Mouse (Mus musculus) liver, embryonic 14.5 days (tissue): ENCODE measurements at regions not wholly inside any gene's neighbourhood (a gene's known extent, or its start where the extent isn't known, plus 50 kb on each side); places are given as distances from the start of the nearest gene placed in this dataset.

ENCODE experiments used
- ATAC-seq: fragments of 200-750 bp; cut with Nextera tagmentation; 2 replicates; pipeline ENCODE4 v1.8.0; 2017; ENCODE audit warnings: moderate number of reproducible peaks, mild to moderate bottlenecking, moderate library complexity; ENCODE audit not compliant: insufficient read depth
- DNase-seq, 3 experiments: peaks; one replicate each; pipeline ENCODE4 v3.0.0-alpha.2; 2012 to 2013; ENCODE audit warnings: low read depth in 3 of 3, low spot score in 3 of 3
- H3K27ac ChIP-seq: fragments of 300-500 bp; sonication (generic); 2 replicates; pipeline ENCODE4 v1.5.1; 2014; ENCODE audit warnings: moderate library complexity, mild to moderate bottlenecking, control low read depth, inconsistent platforms
- H3K27me3 ChIP-seq: fragments of 300-500 bp; sonication (generic); 2 replicates; pipeline ENCODE4 v1.6.1; 2014; ENCODE audit warnings: mild to moderate bottlenecking, low read length, moderate library complexity; ENCODE audit not compliant: control insufficient read depth, insufficient read depth
- H3K36me3 ChIP-seq: fragments of 300-500 bp; sonication (generic); replicated peaks from 2 replicates; pipeline ENCODE4 v1.6.1; 2014; ENCODE audit warnings: low read depth; ENCODE audit not compliant: control insufficient read depth, insufficient read depth
- H3K4me1 ChIP-seq, 2 experiments: fragments of 200-500 bp in 1 of 2; fragments of 300-500 bp in 1 of 2; sonication (generic) in 1 of 2; replicated peaks; 2 replicates each; pipeline ENCODE4 v1.6.1; 2012 to 2014; ENCODE audit warnings: antibody characterized with exemption in 1 of 2, inconsistent platforms in 1 of 2, low read length in 1 of 2; ENCODE audit not compliant: control insufficient read depth in 2 of 2, insufficient read depth in 2 of 2
- H3K4me2 ChIP-seq: fragments of 300-500 bp; sonication (generic); 2 replicates; pipeline ENCODE4 v1.6.1; 2014; ENCODE audit warnings: low read depth, mild to moderate bottlenecking, control low read depth, moderate library complexity
- H3K4me3 ChIP-seq, 2 experiments: fragments of 200-500 bp in 1 of 2; fragments of 300-500 bp in 1 of 2; sonication (generic) in 1 of 2; 2 replicates each; pipeline ENCODE4 v1.5.1; 2012 to 2014; ENCODE audit warnings: low read depth in 2 of 2, low read length in 2 of 2, mild to moderate bottlenecking in 2 of 2, control low read depth in 1 of 2, inconsistent platforms in 1 of 2, moderate library complexity in 1 of 2; ENCODE audit not compliant: insufficient read depth in 1 of 2
- H3K9ac ChIP-seq: fragments of 300-500 bp; sonication (generic); replicated peaks from 2 replicates; pipeline ENCODE4 v1.6.1; 2014; ENCODE audit warnings: mild to moderate bottlenecking, control low read depth, moderate library complexity
- H3K9me3 ChIP-seq: fragments of 300-500 bp; sonication (generic); 2 replicates; pipeline ENCODE4 v1.6.1; 2016; ENCODE audit warnings: low read length, mixed read lengths; ENCODE audit not compliant: control insufficient read depth
- CTCF ChIP-seq: IDR thresholded peaks from 2 replicates; pipeline ENCODE4 v1.5.1; 2016; ENCODE audit warnings: antibody characterized with exemption, low read depth, control low read depth
- EP300 ChIP-seq: IDR thresholded peaks from 2 replicates; pipeline ENCODE4 v1.6.1; 2016; ENCODE audit warnings: antibody characterized with exemption, low read depth
- WGBS: fragments of 180-500 bp; shearing (Covaris S2); extraction: QIAGEN DNeasy Blood & Tissue Kit; methylation state at CpG from one replicate; pipeline ENCODE4 v1.1.7; 2014; ENCODE audit not compliant: insufficient replicate concordance; 5-methylcytosine and 5-hydroxymethylcytosine counted together

DNA sequence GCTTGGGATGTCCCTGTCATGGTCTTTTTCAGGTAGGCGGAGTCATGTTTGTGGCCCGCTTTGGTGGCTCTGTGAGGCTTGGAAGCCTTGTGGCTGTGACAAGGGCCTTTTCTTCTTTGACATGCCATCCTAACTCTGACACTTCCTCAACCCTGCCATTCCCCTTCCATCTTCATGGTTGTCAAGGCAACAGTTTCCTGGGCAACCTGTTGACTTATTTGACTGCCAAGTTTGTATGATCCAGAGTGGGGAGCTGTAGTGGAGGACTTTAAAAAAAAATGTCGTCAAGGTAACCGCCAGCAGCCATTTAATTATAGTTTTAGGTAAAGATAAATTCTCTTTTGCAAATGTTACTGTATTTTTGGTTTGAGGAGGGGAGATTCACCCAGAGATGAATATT is 56.8 kb upstream of the Kcng1 start:
- 60% methylated on average over 4 of the region's 4 CpGs for WGBS
- Histone ChIP-seq H3K9ac (no peak overlapping the region), H3K4me3 (no peak overlapping the region), H3K9me3 (no peaks in the 10 kb centered on the region), H3K4me1 (no peaks in the 10 kb centered on the region), H3K27ac (no peak overlapping the region), H3K27me3 (no peaks in the 10 kb centered on the region), H3K36me3 (no peaks in the 10 kb centered on the region), H3K4me2 (no peak overlapping the region)
- TF ChIP-seq CTCF (no peak), EP300 (no peak)
- no peak for ATAC-seq
- no peak for DNase-seq

GRCm38 (mm10) chr2:168337611-168338010 is 56.1 kb upstream of the Kcng1 start:
- Histone ChIP-seq H3K4me1 (no peaks in the 10 kb centered on the region), H3K4me3 (no peak overlapping the region), H3K27me3 (no peaks in the 10 kb centered on the region), H3K4me2 (no peak overlapping the region), H3K36me3 (no peaks in the 10 kb centered on the region), H3K9me3 (no peaks in the 10 kb centered on the region), H3K9ac (no peak overlapping the region), H3K27ac (no peak overlapping the region)
- DNase-seq: no peak
- 50% methylated on average over 3 of the region's 3 CpGs for WGBS
- TF ChIP-seq EP300: no peak
- TF ChIP-seq CTCF: no peak
- no peak for ATAC-seq

DNA sequence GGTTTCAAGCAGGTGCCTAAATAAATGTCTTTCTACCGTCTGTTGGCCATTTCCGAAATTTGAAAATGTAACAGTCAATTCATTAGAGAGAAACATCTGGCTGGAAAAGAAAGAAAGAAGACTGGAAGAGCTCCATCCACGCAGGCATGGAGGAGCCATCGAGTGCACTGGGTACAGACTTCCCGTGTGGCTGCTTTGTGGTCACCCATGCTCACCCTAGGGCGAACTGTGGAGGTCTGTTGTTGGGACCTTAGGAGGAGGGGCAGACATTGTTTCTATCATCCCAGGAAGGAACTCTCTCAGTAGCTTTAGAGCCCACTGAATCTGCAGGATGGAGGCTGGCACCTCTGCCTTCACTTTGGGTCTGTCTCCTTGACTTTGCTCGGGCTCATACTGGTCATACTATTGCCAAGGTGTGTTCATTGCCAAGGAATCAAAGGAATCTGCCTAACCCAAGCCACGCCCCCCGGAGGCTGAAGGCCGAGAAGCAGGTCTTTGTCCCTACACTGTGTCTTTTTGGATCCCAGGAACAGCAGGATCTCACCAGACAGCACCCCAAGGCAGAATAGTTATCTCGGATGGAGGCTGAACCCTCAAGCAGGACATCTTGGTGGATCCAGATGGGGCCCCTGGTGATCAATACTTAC is 54.3 kb upstream of the Kcng1 start:
- no peaks in the 10 kb centered on the region for H3K27me3 ChIP-seq
- H3K4me2 ChIP-seq: no peak overlapping the region
- no peak overlapping the region for H3K9ac ChIP-seq
- no peak overlapping the region for H3K27ac ChIP-seq
- TF ChIP-seq EP300 (no peak), CTCF (no peak)
- no peaks in the 10 kb centered on the region for H3K9me3 ChIP-seq
- no peak overlapping the region for H3K4me3 ChIP-seq
- DNase-seq: no peak
- 46% methylated on average over 11 of the region's 11 CpGs for WGBS
- ATAC-seq: no peak
- no peaks in the 10 kb centered on the region for H3K36me3 ChIP-seq
- H3K4me1 ChIP-seq: no peaks in the 10 kb centered on the region

GRCm38 (mm10) chr2:168334241-168334588 is 52.7 kb upstream of the Kcng1 start:
- Histone ChIP-seq H3K27me3 (no peaks in the 10 kb centered on the region), H3K36me3 (no peaks in the 10 kb centered on the region), H3K27ac (no peak overlapping the region), H3K4me3 (no peak overlapping the region), H3K4me2 (no peak overlapping the region), H3K4me1 (no peaks in the 10 kb centered on the region), H3K9ac (no peak overlapping the region), H3K9me3 (no peaks in the 10 kb centered on the region)
- no peak for ATAC-seq
- DNase-seq: no peak
- TF ChIP-seq CTCF (no peak), EP300 (no peak)
- WGBS: 65% methylated on average over 9 of the region's 9 CpGs

DNA sequence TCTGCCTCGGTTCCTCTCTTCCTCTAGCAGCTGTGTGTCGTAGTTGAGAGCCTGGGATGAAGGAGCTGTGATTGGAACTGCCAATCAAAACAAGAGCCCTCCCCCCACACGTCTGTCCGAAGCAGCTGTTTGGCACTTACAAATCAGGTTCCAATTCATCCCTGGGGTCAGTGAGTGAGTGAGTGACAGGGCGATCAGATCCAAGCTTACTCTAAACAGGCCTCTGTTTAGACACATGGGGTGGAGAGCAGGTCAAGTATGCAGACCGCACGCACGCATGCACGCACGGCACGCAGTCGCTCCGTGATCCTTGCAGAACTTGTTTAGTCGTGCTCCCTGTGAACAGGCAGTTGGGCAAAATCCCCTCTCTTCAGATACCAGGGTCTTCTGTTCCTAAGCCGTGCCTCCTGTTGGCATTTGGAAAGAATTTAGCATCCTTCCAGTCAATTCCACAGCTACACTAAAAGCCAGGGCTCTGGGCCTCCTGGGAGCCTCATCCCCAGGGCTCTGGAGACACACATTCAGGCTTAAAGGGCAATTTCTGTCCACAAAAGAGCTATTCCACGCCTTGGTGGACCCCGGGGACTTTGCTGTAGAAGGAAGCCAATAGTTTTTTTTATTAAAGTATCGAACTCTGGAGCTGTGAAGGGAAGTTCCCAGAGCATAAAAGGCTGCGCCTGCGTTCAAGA is 52.2 kb upstream of the Kcng1 start:
- Histone ChIP-seq H3K9ac (no peak overlapping the region), H3K27me3 (no peaks in the 10 kb centered on the region), H3K4me3 (no peak overlapping the region), H3K4me2 (no peak overlapping the region), H3K9me3 (no peaks in the 10 kb centered on the region), H3K4me1 (no peaks in the 10 kb centered on the region), H3K36me3 (no peaks in the 10 kb centered on the region), H3K27ac (no peak overlapping the region)
- WGBS: 64% methylated on average over 20 of the region's 20 CpGs
- TF ChIP-seq EP300: no peak
- TF ChIP-seq CTCF: no peak
- ATAC-seq: no peak
- DNase-seq: no peak
